Mouse (Mus musculus) stomach, postnatal 0 days (tissue): Measurements from ENCODE around the gene Ppp6r1.

Source experiments
- CTCF ChIP-seq: IDR thresholded peaks from 2 replicates; pipeline ENCODE4 v1.5.1; 2016; ENCODE audit warnings: antibody characterized with exemption, low read depth, mild to moderate bottlenecking, moderate library complexity
- EP300 ChIP-seq: optimal IDR thresholded peaks from 2 replicates; pipeline ENCODE3; 2016; ENCODE audit warnings: antibody characterized with exemption

- TF ChIP-seq EP300 (no peak), CTCF (no peak)
Measured at GRCm38 (mm10) chr7:4646806-4647205, 12.0 kb downstream of the Ppp6r1 start.
